Mouse (Mus musculus): ENCODE results near the gene Malrd1.

- no peak for TF ChIP-seq CTCF (IDR thresholded peaks at IDR 0.05; ENCODE audit: borderline replicate concordance, insufficient read depth, low read length)
- TF ChIP-seq POLR2A (IDR thresholded peaks at IDR 0.05; ENCODE audit: low read depth, low read length): no peak
These were observed 12.4 kb downstream of the Malrd1 start for GRCm38 (mm10) chr2:15538643-15539042.
